Mouse (Mus musculus): ENCODE results near the gene Parp6.

GRCm38 (mm10) chr9:59668473-59668872 lies 51.4 kb downstream of the Parp6 start:
- no peak for TF ChIP-seq KAT2A (conservative IDR thresholded peaks at IDR 0.05; ENCODE audit: low read depth, low read length)
- TF ChIP-seq HCFC1 (IDR thresholded peaks at IDR 0.05; ENCODE audit: low read depth, low read length), result no peak
- TF ChIP-seq POLR2AphosphoS2 (IDR thresholded peaks at IDR 0.05; ENCODE audit: low read length), result no peak
- TF ChIP-seq CTCF (IDR thresholded peaks at IDR 0.05 in 2 of 3, conservative IDR thresholded peaks at IDR 0.05 in 1 of 3; ENCODE audit: control insufficient read depth in 1 of 3, insufficient read depth in 1 of 3, low read depth in 2 of 3, low read length in 3 of 3, poor library complexity in 1 of 3, severe bottlenecking in 1 of 3), result peak in 1 of 3 experiments; percentile 10; a peak in 1 of 6 replicates
- TF ChIP-seq ZNF384 (IDR thresholded peaks at IDR 0.05; ENCODE audit: low read depth, low read length), result no peak
- no peak for TF ChIP-seq GABPA (IDR thresholded peaks at IDR 0.05; ENCODE audit: low read depth, low read length)
- TF ChIP-seq GATA1 (IDR thresholded peaks at IDR 0.05; ENCODE audit: low read depth, low read length), result no peak
- no peak for TF ChIP-seq EP300 (IDR thresholded peaks at IDR 0.05; ENCODE audit: low read depth in 1 of 2, low read length in 2 of 2)
- TF ChIP-seq ELF1 (IDR thresholded peaks at IDR 0.05; ENCODE audit: low read depth, low read length), result no peak
- no peak for TF ChIP-seq POLR2A (IDR thresholded peaks at IDR 0.05; ENCODE audit: control insufficient read depth in 1 of 2, insufficient read depth in 1 of 2, low read depth in 1 of 2, low read length in 2 of 2, poor library complexity in 1 of 2)
- TF ChIP-seq NELFE (IDR thresholded peaks at IDR 0.05; ENCODE audit: low read depth, low read length), result no peak
- TF ChIP-seq TAL1 (IDR thresholded peaks at IDR 0.05; ENCODE audit: low read length), result no peak
- TF ChIP-seq NRF1 (IDR thresholded peaks at IDR 0.05; ENCODE audit: insufficient read depth, low read depth, low read length, poor library complexity, severe bottlenecking), result no peak

Data from MEL (cell line).